Mouse (Mus musculus): ENCODE results near the gene AY358078. TPM values are rescaled to one million over a fixed set of nuclear protein-coding genes. Genes with fewer than 3 reads are reported as not detected.

AY358078 gene
- total RNA-seq, 2 experiments from 2014 or later: not detected

- no peak for DNase-seq (ENCODE audit: low spot score in 2 of 2)
- intact Hi-C loops (cut with DNase I): no loop called here
These were observed 70.9 kb downstream of the AY358078 start for GRCm38 (mm10) chr14:51870756-51871155.

GRCm38 (mm10) chr14:51871741-51872140 lies 71.9 kb downstream of the AY358078 start:
- intact Hi-C loops (cut with DNase I): no loop called here
- no peak for DNase-seq (ENCODE audit: low spot score in 2 of 2)

Small RNA genes within 50 kb of the gene (microRNA-seq; reads per million reads assigned to microRNA genes)
- gene Gm27375: not detected

Other genes with a start within 250 kb of the AY358078 start
- gene Gm5622, start 247.3 kb upstream of the AY358078 start, total RNA-seq (2021): not detected
- gene Gm17175, start 226.0 kb upstream of the AY358078 start, total RNA-seq (2021): not detected
- not detected for gene Gm17174, start 207.9 kb upstream of the AY358078 start, total RNA-seq (2021)
- not detected for gene Gm17078, start 188.7 kb upstream of the AY358078 start, total RNA-seq (2021)
- gene Gm4181, start 164.4 kb upstream of the AY358078 start, total RNA-seq (2021): not detected
- gene Gm17079, start 104.6 kb upstream of the AY358078 start, total RNA-seq (2021): not detected
- gene Gm5800, start 82.9 kb upstream of the AY358078 start, total RNA-seq (2021): not detected
- not detected for gene Ang4, start 26.5 kb upstream of the AY358078 start, total RNA-seq (2021)
- not detected for gene Ear6, start 53.7 kb downstream of the AY358078 start, total RNA-seq (2021)
- 10 to 100 TPM; 23.6 to 45.2 TPM for gene Mettl17, start 84.8 kb downstream of the AY358078 start, total RNA-seq (2021)
- 1 to 10 TPM; 2.6 to 8.1 TPM for gene Slc39a2, start 92.8 kb downstream of the AY358078 start, total RNA-seq (2021)
- gene Ndrg2, start 114.1 kb downstream of the AY358078 start, total RNA-seq (2021): 100 to 1,000 TPM; 753 to 795 TPM
- gene Tppp2, start 118.4 kb downstream of the AY358078 start, total RNA-seq (2021): not detected
- gene Rnase13, start 122.7 kb downstream of the AY358078 start, total RNA-seq (2021): not detected
- gene Arhgef40, start 184.7 kb downstream of the AY358078 start, total RNA-seq (2021): 10 to 100 TPM; 24.9 to 31.6 TPM
- under 1 TPM in 1 of 2 experiments, not detected in 1; 0.72 TPM for gene Tmem253, start 215.6 kb downstream of the AY358078 start, total RNA-seq (2021)
- 10 to 100 TPM; 30.1 to 39.7 TPM for gene Zfp219, start 220.7 kb downstream of the AY358078 start, total RNA-seq (2021)
- not detected for gene Olfr221, start 242.4 kb downstream of the AY358078 start, total RNA-seq (2021)